Comparison of ENCODE assay signal across 9 mouse cellular contexts in genomic region chr3:130079794-130080193, GRCm38 (mm10). TPM values are rescaled to one million over a fixed set of nuclear protein-coding genes. Genes with fewer than 3 reads are reported as not detected.
DNase-seq lines count a peak whose midpoint lies in the region; ATAC-seq and TF ChIP-seq lines count a peak whose summit lies in the region.
"Had no signal": no experiment of that assay in that cellular context is flagged by ENCODE, and none has a peak within 500 bp of the region (broad histone marks: within the 10 kb centered on the region; RNA-seq: fewer than 3 reads in every experiment).

No protein-coding gene starts in this region.

- peak; percentile 83 for ATAC-seq in forebrain, embryonic 15.5 days (replicated peaks)
- ATAC-seq in kidney, postnatal 0 days (replicated peaks; ENCODE audit: low FRiP score, low read depth) = no peak
- ATAC-seq in liver, embryonic 14.5 days (ENCODE audit: insufficient read depth) = no peak
- no peak for ATAC-seq in erythroblast, adult 5-6 weeks (replicated peaks; ENCODE audit: low FRiP score, poor library complexity, severe bottlenecking)

- peak; percentile 62 for DNase-seq in A20 (ENCODE audit: low read depth, low spot score)
- DNase-seq in c-Kit-positive CD71-positive TER-119-positive erythroid progenitor cells, embryonic 14.5 days (ENCODE audit: low spot score) = peak; percentile 47
- DNase-seq in kidney, postnatal 0 days (ENCODE audit: low spot score) = peak; percentile 91
- peak in 1 of 3 experiments; percentile 29 for DNase-seq in liver, embryonic 14.5 days (ENCODE audit: low read depth in 3 of 3, low spot score in 3 of 3)
- peak; percentile 89 for DNase-seq in retina, embryonic 14.5 days (ENCODE audit: low spot score)

- no peaks in the 10 kb centered on the region for H3K4me1 ChIP-seq in ES-Bruce4 (ENCODE audit: control insufficient read depth, insufficient read depth, low read length)
- no peaks in the 10 kb centered on the region for H3K4me1 ChIP-seq in forebrain, embryonic 15.5 days
- no peaks in the 10 kb centered on the region for H3K4me1 ChIP-seq in kidney, postnatal 0 days (replicated peaks; ENCODE audit: insufficient read depth, low read length)
- no peaks in the 10 kb centered on the region for H3K4me1 ChIP-seq in liver, embryonic 14.5 days (replicated peaks; ENCODE audit: control insufficient read depth in 2 of 2, insufficient read depth in 2 of 2, low read length in 1 of 2)

- H3K36me3 ChIP-seq in ES-Bruce4 (ENCODE audit: control insufficient read depth, insufficient read depth, low read length, poor library complexity, severe bottlenecking) = no peaks in the 10 kb centered on the region
- H3K36me3 ChIP-seq in forebrain, embryonic 15.5 days = no peaks in the 10 kb centered on the region
- no peaks in the 10 kb centered on the region for H3K36me3 ChIP-seq in kidney, postnatal 0 days (ENCODE audit: insufficient read depth, low read length)
- H3K36me3 ChIP-seq in liver, embryonic 14.5 days (replicated peaks; ENCODE audit: control insufficient read depth, insufficient read depth, low read depth) = no peaks in the 10 kb centered on the region

- H3K27ac ChIP-seq in ES-Bruce4 (ENCODE audit: insufficient read depth, low read length) = no peak overlapping the region
- H3K27ac ChIP-seq in forebrain, embryonic 15.5 days (replicated peaks) = no peak overlapping the region
- H3K27ac ChIP-seq in kidney, postnatal 0 days = no peak overlapping the region
- no peak overlapping the region for H3K27ac ChIP-seq in liver, embryonic 14.5 days

- peaks cover 6% of the 10 kb centered on the region; the same call in 1 of the 2 replicates for H3K9me3 ChIP-seq in ES-Bruce4 (replicated peaks; ENCODE audit: control insufficient read depth, insufficient read depth, low read length, poor library complexity, severe bottlenecking)
- no peaks in the 10 kb centered on the region for H3K9me3 ChIP-seq in forebrain, embryonic 15.5 days
- no peaks in the 10 kb centered on the region for H3K9me3 ChIP-seq in kidney, postnatal 0 days (replicated peaks; ENCODE audit: low read length)
- H3K9me3 ChIP-seq in liver, embryonic 14.5 days (ENCODE audit: control insufficient read depth, low read length) = no peaks in the 10 kb centered on the region

- no peaks in the 10 kb centered on the region for H3K27me3 ChIP-seq in ES-Bruce4 (ENCODE audit: control insufficient read depth, insufficient read depth, low read length, poor library complexity, severe bottlenecking)
- H3K27me3 ChIP-seq in forebrain, embryonic 15.5 days = no peaks in the 10 kb centered on the region
- no peaks in the 10 kb centered on the region for H3K27me3 ChIP-seq in kidney, postnatal 0 days (ENCODE audit: insufficient read depth, low read length)
- H3K27me3 ChIP-seq in liver, embryonic 14.5 days (ENCODE audit: control insufficient read depth, insufficient read depth, low read length) = no peaks in the 10 kb centered on the region

- TF ChIP-seq CTCF in ES-Bruce4 (IDR thresholded peaks at IDR 0.05; ENCODE audit: low read depth, low read length) = peak; percentile 6
- peak; percentile 92 for TF ChIP-seq CTCF in kidney, postnatal 0 days (IDR thresholded peaks at IDR 0.05; ENCODE audit: low read depth)
- peak; percentile 71 for TF ChIP-seq CTCF in liver, embryonic 14.5 days (IDR thresholded peaks at IDR 0.05; ENCODE audit: low read depth)

- no peak overlapping the region for H3K4me3 ChIP-seq in ES-Bruce4 (ENCODE audit: low read depth, low read length)
- no peak overlapping the region for H3K4me3 ChIP-seq in forebrain, embryonic 15.5 days
- no peak overlapping the region for H3K4me3 ChIP-seq in kidney, postnatal 0 days (replicated peaks; ENCODE audit: low read depth, low read length)
- H3K4me3 ChIP-seq in liver, embryonic 14.5 days (ENCODE audit: insufficient read depth in 1 of 2, low read depth in 2 of 2, low read length in 2 of 2) = no peak overlapping the region
- H3K4me3 ChIP-seq: myocyte had no signal

- no peak overlapping the region for H3K4me2 ChIP-seq in forebrain, embryonic 15.5 days (replicated peaks)
- H3K4me2 ChIP-seq in kidney, postnatal 0 days (ENCODE audit: low read length) = no peak overlapping the region
- H3K4me2 ChIP-seq in liver, embryonic 14.5 days (ENCODE audit: low read depth) = no peak overlapping the region

- 0% methylated on average over 1 of the region's 1 CpGs for WGBS in forebrain, embryonic 15.5 days
- 4% methylated on average over 1 of the region's 1 CpGs for WGBS in kidney, postnatal 0 days
- WGBS in liver, embryonic 14.5 days (ENCODE audit: insufficient replicate concordance) = 8% methylated on average over 1 of the region's 1 CpGs

- TF ChIP-seq POLR2A in ES-Bruce4 (IDR thresholded peaks at IDR 0.05; ENCODE audit: insufficient read depth, low read length) = no peak

- TF ChIP-seq EP300 in ES-Bruce4 (IDR thresholded peaks at IDR 0.05; ENCODE audit: insufficient read depth, low read depth, low read length) = no peak
- TF ChIP-seq EP300 in liver, embryonic 14.5 days (IDR thresholded peaks at IDR 0.05; ENCODE audit: low read depth) = no peak

- no peak overlapping the region for H3K9ac ChIP-seq in ES-Bruce4 (ENCODE audit: low read depth, poor library complexity, severe bottlenecking)
- H3K9ac ChIP-seq in forebrain, embryonic 15.5 days (replicated peaks) = no peak overlapping the region
- no peak overlapping the region for H3K9ac ChIP-seq in kidney, postnatal 0 days (ENCODE audit: low read depth, low read length)
- H3K9ac ChIP-seq in liver, embryonic 14.5 days (replicated peaks) = no peak overlapping the region

RNA-seq across cellular contexts. Expression of gene Sec24b, which starts 18.4 kb away (rescaled TPM):
- polyA plus RNA-seq in ES-Bruce4 (2011; ENCODE audit: insufficient read depth, insufficient read length, low read depth, missing spikeins) = 67.9 and 72.3 TPM in 2 replicates
- 26.8 and 27.9 TPM in 2 replicates for polyA plus RNA-seq in forebrain, embryonic 15.5 days (2015; fragmentation: Nextera tagmentation; extraction: Ambion mirVana)
- 21.5 and 23.1 TPM in 2 replicates for polyA plus RNA-seq in kidney, postnatal 0 days (2015; fragmentation: Nextera tagmentation; extraction: Ambion mirVana)
- polyA plus RNA-seq in liver, embryonic 14.5 days (2012; rRNA removed) = 12.8 and 17.1 TPM in 2 replicates
- polyA plus RNA-seq in liver, embryonic 14.5 days (2014; fragmentation: Nextera tagmentation; extraction: Ambion mirVana) = 7.8 and 8.6 TPM in 2 replicates
- 13.8 and 17.9 TPM in 2 replicates for total RNA-seq in erythroblast, adult 5-6 weeks (2015; ENCODE audit: low replicate concordance)
- 5.7 and 9.3 TPM in 2 replicates for total RNA-seq in erythroblast, adult 5-6 weeks (2017; ENCODE audit: low replicate concordance)

RNA-seq across cellular contexts. Expression of gene Col25a1, which starts 51.5 kb away (rescaled TPM):
- 0.85 and 0.87 TPM in 2 replicates for polyA plus RNA-seq in ES-Bruce4 (2011; ENCODE audit: insufficient read depth, insufficient read length, low read depth, missing spikeins)
- polyA plus RNA-seq in forebrain, embryonic 15.5 days (2015; fragmentation: Nextera tagmentation; extraction: Ambion mirVana) = 3.8 and 4.4 TPM in 2 replicates
- 1.4 and 1.5 TPM in 2 replicates for polyA plus RNA-seq in kidney, postnatal 0 days (2015; fragmentation: Nextera tagmentation; extraction: Ambion mirVana)
- polyA plus RNA-seq in liver, embryonic 14.5 days (2012; rRNA removed) = 0.92 and 0.94 TPM in 2 replicates
- polyA plus RNA-seq in liver, embryonic 14.5 days (2014; fragmentation: Nextera tagmentation; extraction: Ambion mirVana) = 0.94 and 1.1 TPM in 2 replicates
- not detected in 2 replicates for total RNA-seq in erythroblast, adult 5-6 weeks (2015; ENCODE audit: low replicate concordance)
- 0.09 TPM in 1 of 2 replicates, not detected in the other for total RNA-seq in erythroblast, adult 5-6 weeks (2017; ENCODE audit: low replicate concordance)

Comparison
In these comparisons a context has a peak if more than half of its experiments do, and no peak if none do; other contexts are left out.
1. CTCF ChIP-seq: peak in every context shown above with its lines; median percentile 92 in kidney, postnatal 0 days; 71 in liver, embryonic 14.5 days; 6 in ES-Bruce4.